Mouse (Mus musculus) spleen, postnatal 10 days (tissue): ENCODE data around the gene Fancd2os.

ENCODE experiments used
- DNase-seq, 2 experiments: peaks; one replicate each; pipeline ENCODE4 v3.0.0; 2021 to 2022; ENCODE audit warnings: low spot score in 2 of 2

The Fancd2os gene

GRCm38 (mm10) chr6:113600543-113601139 is at the start of gene Fancd2os:
TSS of gene Fancd2os (minus strand) at chr6:113600715.
- no peak for DNase-seq

- no peak for DNase-seq
Measured at GRCm38 (mm10) chr6:113650197-113650640, 49.7 kb upstream of the Fancd2os start.

GRCm38 (mm10) chr6:113649346-113650196 is 49.1 kb upstream of the Fancd2os start:
- no peak for DNase-seq

- DNase-seq: no peak
Measured at GRCm38 (mm10) chr6:113644808-113645207, 44.3 kb upstream of the Fancd2os start.

- DNase-seq: no peak
Measured at GRCm38 (mm10) chr6:113643967-113644366, 43.5 kb upstream of the Fancd2os start.

GRCm38 (mm10) chr6:113643021-113643420 is 42.5 kb upstream of the Fancd2os start:
- DNase-seq: no peak

GRCm38 (mm10) chr6:113642605-113643004 is 42.1 kb upstream of the Fancd2os start:
- DNase-seq: no peak

GRCm38 (mm10) chr6:113639201-113639600 is 38.7 kb upstream of the Fancd2os start:
- DNase-seq: no peak

- DNase-seq: peak; percentile 90 to 96
Measured at GRCm38 (mm10) chr6:113638302-113639040, 38.0 kb upstream of the Fancd2os start, which contains the start of gene Irak2. TSS of gene Irak2 (plus strand) at chr6:113638467.

GRCm38 (mm10) chr6:113632863-113633262 is 32.3 kb upstream of the Fancd2os start:
- DNase-seq: no peak

GRCm38 (mm10) chr6:113630322-113630721 is 29.8 kb upstream of the Fancd2os start:
- no peak for DNase-seq

- DNase-seq: no peak
Measured at GRCm38 (mm10) chr6:113624989-113625770, 24.7 kb upstream of the Fancd2os start.

GRCm38 (mm10) chr6:113623941-113624751 is 23.6 kb upstream of the Fancd2os start, which contains the start of gene Vhl:
TSS of gene Vhl (plus strand) at chr6:113623959.
- DNase-seq: peak; percentile 85 to 93

- no peak for DNase-seq
Measured at GRCm38 (mm10) chr6:113623386-113623785, 22.9 kb upstream of the Fancd2os start.

GRCm38 (mm10) chr6:113615489-113615888 is 15.0 kb upstream of the Fancd2os start:
- no peak for DNase-seq

- DNase-seq: no peak
Measured at GRCm38 (mm10) chr6:113614997-113615396, 14.5 kb upstream of the Fancd2os start.

- DNase-seq: no peak
Measured at GRCm38 (mm10) chr6:113614152-113614551, 13.6 kb upstream of the Fancd2os start.

- DNase-seq: no peak
Measured at GRCm38 (mm10) chr6:113612258-113612969, 11.9 kb upstream of the Fancd2os start.

- DNase-seq: no peak
Measured at GRCm38 (mm10) chr6:113609293-113609692, 8.8 kb upstream of the Fancd2os start.

GRCm38 (mm10) chr6:113608871-113609270 is 8.4 kb upstream of the Fancd2os start:
- DNase-seq: no peak
